Mouse (Mus musculus) C2C12 (cell line): ENCODE measurements at regions not wholly inside any gene's neighbourhood (a gene's known extent, or its start where the extent isn't known, plus 50 kb on each side); places are given as distances from the start of the nearest gene placed in this dataset.

Source experiments
- H3K27me3 ChIP-seq: one replicate; pipeline ENCODE4 v1.6.1; 2011; ENCODE audit not compliant: control insufficient read depth, insufficient read depth, insufficient read length
- H3K36me3 ChIP-seq: one replicate; pipeline ENCODE4 v1.6.1; 2011; ENCODE audit not compliant: control insufficient read depth, insufficient read depth
- H3K4me3 ChIP-seq: one replicate; pipeline ENCODE4 v1.5.1; 2011; ENCODE audit warnings: mild to moderate bottlenecking, control low read depth; ENCODE audit not compliant: poor library complexity, insufficient read depth, severe bottlenecking
- H3K79me2 ChIP-seq: one replicate; pipeline ENCODE4 v1.6.1; 2011; ENCODE audit not compliant: control insufficient read depth, insufficient read depth
- H3K79me3 ChIP-seq: one replicate; pipeline ENCODE4 v1.6.1; 2011; ENCODE audit warnings: low read depth, control low read depth
- H3ac ChIP-seq: one replicate; pipeline ENCODE3; 2011; ENCODE audit warnings: low read depth; ENCODE audit not compliant: control insufficient read depth, insufficient read length
- CEBPB ChIP-seq: IDR thresholded peaks from one replicate; pipeline ENCODE4 v1.6.1; 2011; ENCODE audit warnings: low read depth, mild to moderate bottlenecking, control low read depth, moderate library complexity
- CTCF ChIP-seq: IDR thresholded peaks from one replicate; pipeline ENCODE4 v1.5.1; 2011; ENCODE audit not compliant: control insufficient read depth, insufficient read depth, insufficient read length
- MYOD1 ChIP-seq: IDR thresholded peaks from one replicate; pipeline ENCODE4 v1.6.1; 2011; ENCODE audit warnings: low read depth; ENCODE audit not compliant: control insufficient read depth, insufficient read length

DNA sequence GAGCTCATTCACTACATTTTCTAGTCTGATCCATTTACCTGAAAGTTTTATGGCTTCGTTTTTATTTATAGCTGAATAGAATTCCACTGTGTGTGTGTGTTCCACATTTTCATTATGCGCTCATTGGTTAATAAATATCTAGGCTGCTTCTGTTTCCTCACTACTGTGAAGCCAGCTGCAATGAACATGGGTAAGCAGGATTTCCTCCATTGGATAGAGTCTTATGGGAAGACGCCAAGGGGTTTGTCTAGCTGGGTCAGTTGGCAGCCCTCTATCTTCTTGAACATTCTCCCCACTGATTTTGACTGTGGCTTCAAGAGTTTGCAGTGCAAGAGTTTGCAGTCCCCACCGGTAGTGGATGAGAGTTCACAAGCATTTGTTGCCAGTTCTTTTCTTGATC, 51.1 kb upstream of the Bcl6 start:
- H3K79me2 ChIP-seq = no peaks in the 10 kb centered on the region
- no peaks in the 10 kb centered on the region for H3K36me3 ChIP-seq
- TF ChIP-seq CTCF (no peak), CEBPB (no peak), MYOD1 (no peak)
- no peaks in the 10 kb centered on the region for H3K79me3 ChIP-seq
- no peak overlapping the region for H3ac ChIP-seq
- no peak overlapping the region for H3K4me3 ChIP-seq
- no peaks in the 10 kb centered on the region for H3K27me3 ChIP-seq
